Mouse (Mus musculus) stomach, embryonic 16.5 days (tissue): ENCODE measurements around the gene Cebpa. TPM values are rescaled to one million over a fixed set of nuclear protein-coding genes. Genes with fewer than 3 reads are reported as not detected.

Source experiments
- ATAC-seq: fragments of 200-750 bp; cut with Nextera tagmentation; 2 replicates; pipeline ENCODE4 v1.8.0; 2017; ENCODE audit warnings: moderate number of reproducible peaks, moderate TSS enrichment; ENCODE audit not compliant: insufficient read depth, low FRiP score
- H3K27ac ChIP-seq: fragments of 300-500 bp; sonication (generic); 2 replicates; pipeline ENCODE4 v1.5.1; 2014; ENCODE audit warnings: low read length
- H3K27me3 ChIP-seq: fragments of 300-500 bp; sonication (generic); 2 replicates; pipeline ENCODE4 v1.6.1; 2014; ENCODE audit warnings: low read length, control low read depth, mixed read lengths; ENCODE audit not compliant: control insufficient read depth, insufficient read depth
- H3K36me3 ChIP-seq: fragments of 300-500 bp; sonication (generic); 2 replicates; pipeline ENCODE4 v1.6.1; 2014; ENCODE audit warnings: low read length; ENCODE audit not compliant: control insufficient read depth, insufficient read depth
- H3K4me1 ChIP-seq: fragments of 300-500 bp; sonication (generic); 2 replicates; pipeline ENCODE4 v1.6.1; 2014; ENCODE audit warnings: low read length, control low read depth, mixed read lengths; ENCODE audit not compliant: control insufficient read depth, insufficient read depth
- H3K4me2 ChIP-seq: fragments of 300-500 bp; sonication (generic); 2 replicates; pipeline ENCODE4 v1.6.1; 2014; ENCODE audit warnings: low read depth, low read length, mixed read lengths
- H3K4me3 ChIP-seq: fragments of 300-500 bp; sonication (generic); replicated peaks from 2 replicates; pipeline ENCODE4 v1.5.1; 2014; ENCODE audit warnings: mild to moderate bottlenecking, low read length
- H3K9ac ChIP-seq: fragments of 300-500 bp; sonication (generic); 2 replicates; pipeline ENCODE4 v1.6.1; 2014; ENCODE audit warnings: low read length
- H3K9me3 ChIP-seq: fragments of 300-500 bp; sonication (generic); replicated peaks from 2 replicates; pipeline ENCODE4 v1.6.1; 2016; ENCODE audit warnings: low read length, control low read depth; ENCODE audit not compliant: control insufficient read depth
- WGBS: fragments of 180-500 bp; shearing (Covaris S2); extraction: QIAGEN DNeasy Blood & Tissue Kit; methylation state at CpG from one replicate; pipeline ENCODE4 v1.1.7; 2014; 5-methylcytosine and 5-hydroxymethylcytosine counted together
- polyA plus RNA-seq: library from polyadenylated mRNA; unstranded; fragments of >200 nt; fragmentation: Nextera tagmentation; extraction: Ambion mirVana; gene quantifications from 2 replicates; pipeline ENCODE4 v1.2.1, GENCODE M21; 2015

The Cebpa gene
- 2.6 and 2.8 TPM in 2 replicates for polyA plus RNA-seq

- H3K4me3 ChIP-seq, result peak within 1 kb of the TSS; percentile 66
- peaks cover 26% of the 10 kb centered on the region for H3K27me3 ChIP-seq
- H3K36me3 ChIP-seq, result no peaks in the 10 kb centered on the region
- peaks cover 11% of the 10 kb centered on the region for H3K4me1 ChIP-seq
- H3K9me3 ChIP-seq, result no peaks in the 10 kb centered on the region
- ATAC-seq, result peak; percentile 88
- WGBS, result under 1% methylated on average over 50 of the region's 50 CpGs
- peak within 1 kb of the TSS; percentile 83 for H3K9ac ChIP-seq
- peak within 1 kb of the TSS; percentile 94 for H3K27ac ChIP-seq
- peak within 1 kb of the TSS; percentile 77 for H3K4me2 ChIP-seq
Observed at GRCm38 (mm10) chr7:35118841-35119413, at the start of gene Cebpa. Cebpa (plus strand) TSS chr7:35119293.

GRCm38 (mm10) chr7:35076645-35077044 is 42.4 kb upstream of the Cebpa start:
- H3K9me3 ChIP-seq, result no peaks in the 10 kb centered on the region
- WGBS, result 33% methylated on average over 5 of the region's 5 CpGs
- H3K9ac ChIP-seq, result no peak overlapping the region
- no peaks in the 10 kb centered on the region for H3K36me3 ChIP-seq
- ATAC-seq, result no peak
- H3K27ac ChIP-seq, result peak overlapping the region; percentile 67; the same call in 1 of the 2 replicates
- no peak overlapping the region for H3K4me2 ChIP-seq
- no peaks in the 10 kb centered on the region for H3K27me3 ChIP-seq
- H3K4me1 ChIP-seq, result peaks cover 11% of the 10 kb centered on the region; the same call in 1 of the 2 replicates
- no peak overlapping the region for H3K4me3 ChIP-seq

- H3K9ac ChIP-seq, result peak overlapping the region; percentile 24
- H3K4me2 ChIP-seq, result peak overlapping the region; percentile 44
- no peaks in the 10 kb centered on the region for H3K9me3 ChIP-seq
- H3K27me3 ChIP-seq, result no peaks in the 10 kb centered on the region
- H3K4me1 ChIP-seq, result peaks cover 15% of the 10 kb centered on the region; the same call in 1 of the 2 replicates
- WGBS, result 17% methylated on average over 10 of the region's 10 CpGs
- ATAC-seq, result no peak
- no peaks in the 10 kb centered on the region for H3K36me3 ChIP-seq
- H3K4me3 ChIP-seq, result peak overlapping the region; percentile 4
- peak overlapping the region; percentile 68 for H3K27ac ChIP-seq
Observed at GRCm38 (mm10) chr7:35080843-35081338, 38.2 kb upstream of the Cebpa start.

GRCm38 (mm10) chr7:35081406-35082104 is 37.5 kb upstream of the Cebpa start:
- no peak for ATAC-seq
- Histone ChIP-seq H3K27me3 (no peaks in the 10 kb centered on the region), H3K4me3 (peak overlapping the region; percentile 4; the same call in 1 of the 2 replicates), H3K27ac (peak overlapping the region; percentile 68), H3K4me2 (peak overlapping the region; percentile 44), H3K36me3 (no peaks in the 10 kb centered on the region), H3K9ac (peak overlapping the region; percentile 24), H3K4me1 (peaks cover 22% of the 10 kb centered on the region), H3K9me3 (no peaks in the 10 kb centered on the region)
- 61% methylated on average over 9 of the region's 9 CpGs for WGBS

- H3K27me3 ChIP-seq, result no peaks in the 10 kb centered on the region
- WGBS, result 50% methylated on average over 12 of the region's 12 CpGs
- no peak overlapping the region for H3K4me3 ChIP-seq
- peak; percentile 82 for ATAC-seq
- no peak overlapping the region for H3K4me2 ChIP-seq
- peaks cover 25% of the 10 kb centered on the region for H3K4me1 ChIP-seq
- H3K27ac ChIP-seq, result peak overlapping the region; percentile 67
- no peaks in the 10 kb centered on the region for H3K36me3 ChIP-seq
- H3K9me3 ChIP-seq, result no peaks in the 10 kb centered on the region
- H3K9ac ChIP-seq, result no peak overlapping the region
Observed at GRCm38 (mm10) chr7:35084565-35085360, 34.3 kb upstream of the Cebpa start.

GRCm38 (mm10) chr7:35086271-35086861 is 32.7 kb upstream of the Cebpa start:
- Histone ChIP-seq H3K4me2 (peak overlapping the region; percentile 63), H3K27ac (peak overlapping the region; percentile 38; the same call in 1 of the 2 replicates), H3K4me3 (peak overlapping the region; percentile 24), H3K27me3 (no peaks in the 10 kb centered on the region), H3K4me1 (peaks cover 16% of the 10 kb centered on the region), H3K9me3 (no peaks in the 10 kb centered on the region), H3K36me3 (no peaks in the 10 kb centered on the region), H3K9ac (peak overlapping the region; percentile 54)
- WGBS, result under 1% methylated on average over 21 of the region's 21 CpGs
- ATAC-seq, result no peak

GRCm38 (mm10) chr7:35090550-35090949 is 28.5 kb upstream of the Cebpa start:
- H3K27me3 ChIP-seq, result no peaks in the 10 kb centered on the region
- H3K4me2 ChIP-seq, result no peak overlapping the region
- no peak overlapping the region for H3K4me3 ChIP-seq
- WGBS, result 53% methylated on average over 5 of the region's 5 CpGs
- H3K36me3 ChIP-seq, result no peaks in the 10 kb centered on the region
- H3K4me1 ChIP-seq, result peaks cover 13% of the 10 kb centered on the region
- ATAC-seq, result no peak
- no peak overlapping the region for H3K27ac ChIP-seq
- H3K9ac ChIP-seq, result no peak overlapping the region
- H3K9me3 ChIP-seq, result 0 out of 2 replicates have a peak, but pooled peaks cover 3% of the 10 kb centered on the region

GRCm38 (mm10) chr7:35094975-35095678 is 24.0 kb upstream of the Cebpa start:
- no peaks in the 10 kb centered on the region for H3K4me1 ChIP-seq
- H3K27me3 ChIP-seq, result no peaks in the 10 kb centered on the region
- 74% methylated on average over 9 of the region's 9 CpGs for whole genome bisulfite sequencing
- no peak overlapping the region for H3K4me3 ChIP-seq
- no peak overlapping the region for H3K27ac ChIP-seq
- 0 out of 2 replicates have a peak, but pooled peaks cover 3% of the 10 kb centered on the region for H3K9me3 ChIP-seq
- no peak overlapping the region for H3K9ac ChIP-seq
- no peak overlapping the region for H3K4me2 ChIP-seq
- ATAC-seq, result no peak
- H3K36me3 ChIP-seq, result no peaks in the 10 kb centered on the region
